Comparison of ENCODE assay signal across 15 mouse cellular contexts in the genomic region with DNA sequence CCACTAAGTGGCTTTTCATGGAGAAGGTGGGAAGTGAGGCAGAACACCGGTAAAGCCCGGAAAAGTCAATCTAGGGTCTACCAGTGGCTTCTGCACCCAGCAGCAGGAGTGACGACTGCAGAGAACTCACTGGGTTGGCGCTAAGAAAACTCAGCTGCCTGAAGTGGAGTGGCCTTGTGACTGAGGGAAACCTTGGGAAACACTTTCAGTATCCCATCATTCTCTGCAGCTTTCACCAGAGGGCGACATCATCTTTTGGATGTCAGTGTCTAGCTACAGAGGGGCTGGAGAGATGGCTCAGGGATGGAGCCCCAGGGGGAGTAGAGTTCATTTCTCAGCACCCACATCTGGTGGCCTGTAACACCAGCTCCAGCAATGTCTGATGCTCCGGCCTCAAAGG. TPM values are rescaled to one million over a fixed set of nuclear protein-coding genes. Genes with fewer than 3 reads are reported as not detected.
DNase-seq lines count a peak whose midpoint lies in the region; TF ChIP-seq lines count a peak whose summit lies in the region.
"Had no signal": no experiment of that assay in that cellular context is flagged by ENCODE, and none has a peak within 500 bp of the region (broad histone marks: within the 10 kb centered on the region; RNA-seq: fewer than 3 reads in every experiment).

No protein-coding gene starts in this region.

- TF ChIP-seq CTCF in lung, adult 2 months (IDR thresholded peaks at IDR 0.05; ENCODE audit: insufficient read depth, low read length), result no peak

- no peak overlapping the region for H3K4me3 ChIP-seq in lung, adult 2 months (replicated peaks; ENCODE audit: extremely low read depth, low read depth, low read length)
- H3K4me3 ChIP-seq: embryonic facial prominence, embryonic 15.5 days; forebrain, embryonic 13.5 days; limb, embryonic 10.5 days; liver, embryonic 15.5 days had no signal

- peaks cover 16% of the 10 kb centered on the region for H3K4me1 ChIP-seq in lung, adult 2 months (ENCODE audit: control insufficient read depth, insufficient read depth, low read length)
- H3K4me1 ChIP-seq: embryonic facial prominence, embryonic 15.5 days; forebrain, embryonic 13.5 days had no signal

- 53% methylated on average over 6 of the region's 6 CpGs for WGBS in lung, adult 2 months

- TF ChIP-seq POLR2A in lung, adult 2 months (IDR thresholded peaks at IDR 0.05; ENCODE audit: borderline replicate concordance, extremely low read depth, low read depth, low read length), result no peak

- intact Hi-C loops in heart, postnatal 25 days (cut with DNase I), result no loop called here
- intact Hi-C loops in gastrocnemius, postnatal 14 days (cut with DNase I; ENCODE audit: low total_unique reads), result loop anchor here (10.0 kb wide), 1 partner anchor 245 kb away; no protein-coding TSS in a partner anchor

- DNase-seq in heart, adult 8-10 months (ENCODE audit: low spot score), result peak; percentile 40
- no peak for DNase-seq in heart, postnatal 25 days (ENCODE audit: low spot score)
- peak; percentile 45 for DNase-seq in lung, postnatal 10 days
- DNase-seq in lung, adult 2 months, result no peak
- DNase-seq in adrenal gland, postnatal 36 days, result peak; percentile 46 to 59
- DNase-seq in embryo, embryonic 11 days, result peak; percentile 27
- DNase-seq in gastrocnemius, postnatal 14 days, result no peak
- DNase-seq: kidney, adult 8-10 months; thymus, adult 18-20 months had no signal

RNA-seq across cellular contexts. Expression of a gene that starts 1.4 kb away (rescaled TPM):
- 10 to 100 TPM; 39.4 to 49.7 (median 43.6) TPM for total RNA-seq in heart, adult 8-10 months (2022)
- total RNA-seq in heart, postnatal 25 days (2021), result 10 to 100 TPM; 43.1 to 50.6 TPM
- polyA plus RNA-seq in lung, adult 2 months (2012; rRNA removed), result 1.2 and 2.0 TPM in 2 replicates
- total RNA-seq in adrenal gland, postnatal 36 days (2021), result 1 to 10 TPM; 5.5 to 5.9 TPM
- total RNA-seq in gastrocnemius, postnatal 14 days (2021), result 10 to 100 TPM; 32.0 to 41.9 TPM
- total RNA-seq: megakaryocyte-erythroid progenitor cell, adult 5-6 weeks had no signal
- polyA plus RNA-seq: hindbrain, embryonic 11.5 days had no signal

RNA-seq across cellular contexts. Expression of a gene that starts 15.0 kb away (rescaled TPM):
- 10 to 100 TPM; 70.6 to 75.9 (median 73.6) TPM for total RNA-seq in heart, adult 8-10 months (2022)
- total RNA-seq in heart, postnatal 25 days (2021), result 10 to 100 TPM; 53.9 to 58.4 TPM
- polyA plus RNA-seq in lung, adult 2 months (2012; rRNA removed), result 7.6 and 9.1 TPM in 2 replicates
- total RNA-seq in adrenal gland, postnatal 36 days (2021), result 10 to 100 TPM; 37.9 to 43.6 TPM
- total RNA-seq in gastrocnemius, postnatal 14 days (2021), result 10 to 100 TPM; 26.2 to 28.4 TPM

Comparison
In these comparisons a context has a peak if more than half of its experiments do, and no peak if none do; other contexts are left out.
1. DNase-seq: peak in heart, adult 8-10 months (single experiment), lung, postnatal 10 days (single experiment), adrenal gland, postnatal 36 days (2 of 2) and embryo, embryonic 11 days (single experiment); none in heart, postnatal 25 days (single experiment), lung, adult 2 months (single experiment) and gastrocnemius, postnatal 14 days (single experiment).
2. RNA of a gene that starts 1.4 kb away (total RNA-seq): 43.1 to 50.6 TPM in heart, postnatal 25 days, 39.4 to 49.7 TPM in heart, adult 8-10 months and 32.0 to 41.9 TPM in gastrocnemius, postnatal 14 days; 5.5 to 5.9 TPM in adrenal gland, postnatal 36 days; every median in the first group is over 4 times any median in the second.